Mouse (Mus musculus): ENCODE measurements around the gene Abi3bp. TPM values are rescaled to one million over a fixed set of nuclear protein-coding genes. Genes with fewer than 3 reads are reported as not detected.

Gene Abi3bp
- polyA plus RNA-seq, 1 experiment from 2014 or later = not detected

Other genes with a start within 250 kb of the Abi3bp start
- gene Tfg, start 239.6 kb downstream of the Abi3bp start, polyA plus RNA-seq (2018) = 68.5 to 106 TPM (median 77.5 TPM) in 3 replicates